Mouse (Mus musculus) kidney, postnatal 14 days (tissue): Measurements from ENCODE around the gene Mylk4.

Source experiments
- DNase-seq: peaks from one replicate; pipeline ENCODE4 v3.0.0; 2022; ENCODE audit warnings: mixed read lengths

The Mylk4 gene

GRCm38 (mm10) chr13:32794619-32795018 is 10.9 kb upstream of the Mylk4 start:
- DNase-seq = peak; percentile 86

GRCm38 (mm10) chr13:32789781-32790180 is 6.0 kb upstream of the Mylk4 start:
- no peak for DNase-seq

- DNase-seq = no peak
Observed at GRCm38 (mm10) chr13:32787584-32787983, 3.8 kb upstream of the Mylk4 start.

GRCm38 (mm10) chr13:32783055-32783454 is 699 bp downstream of the Mylk4 start:
- DNase-seq = no peak

DNA sequence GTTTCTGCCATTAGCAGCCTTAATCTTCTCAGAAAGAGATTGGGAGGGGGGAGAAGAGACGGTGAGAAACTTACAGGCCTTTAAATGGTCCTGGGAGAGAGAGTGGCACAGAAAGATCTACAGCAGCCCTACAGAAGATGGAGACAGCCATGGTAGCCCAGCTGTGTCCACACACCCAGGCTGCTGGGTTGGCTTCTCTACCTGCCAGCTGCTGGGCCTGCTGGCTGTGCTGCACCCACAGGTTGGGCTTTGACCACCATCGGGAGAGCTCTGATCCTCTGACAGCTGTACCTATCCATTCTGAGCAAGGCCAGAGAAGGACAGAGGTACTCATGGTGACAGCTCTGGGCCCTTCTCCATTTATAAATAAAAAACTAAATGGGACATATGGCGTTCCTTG is 4.9 kb downstream of the Mylk4 start:
- no peak for DNase-seq

GRCm38 (mm10) chr13:32776350-32776749 is 7.4 kb downstream of the Mylk4 start:
- DNase-seq = no peak

- DNase-seq = peak; percentile 35
Observed at GRCm38 (mm10) chr13:32775889-32776288, 7.9 kb downstream of the Mylk4 start.

- DNase-seq = peak; percentile 25
Observed at GRCm38 (mm10) chr13:32769960-32770359, 13.8 kb downstream of the Mylk4 start.

- DNase-seq = peak; percentile 55
Observed at GRCm38 (mm10) chr13:32768104-32768503, 15.7 kb downstream of the Mylk4 start.

DNA sequence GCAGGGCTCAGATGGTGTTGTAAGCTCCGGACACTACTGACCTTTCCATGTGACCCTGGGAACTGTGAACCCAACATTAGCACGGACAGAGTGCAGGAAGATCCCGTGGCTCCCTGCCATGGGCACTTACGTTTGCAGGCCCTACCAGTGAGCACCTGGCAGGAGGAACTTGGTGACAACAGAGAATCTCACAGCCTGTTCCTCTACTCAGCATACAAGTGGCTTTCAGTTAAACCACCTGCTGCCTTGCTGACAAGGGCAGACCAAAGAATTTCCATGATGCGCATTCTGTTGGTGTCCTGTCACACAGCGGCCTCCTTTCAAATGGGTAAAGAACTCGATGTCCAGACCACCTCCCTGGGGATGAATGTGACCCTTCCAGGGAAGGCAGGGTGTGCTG is 19.3 kb downstream of the Mylk4 start:
- DNase-seq = no peak

GRCm38 (mm10) chr13:32763141-32763540 is 20.6 kb downstream of the Mylk4 start:
- DNase-seq = no peak

GRCm38 (mm10) chr13:32760795-32761194 is 23.0 kb downstream of the Mylk4 start:
- no peak for DNase-seq

DNA sequence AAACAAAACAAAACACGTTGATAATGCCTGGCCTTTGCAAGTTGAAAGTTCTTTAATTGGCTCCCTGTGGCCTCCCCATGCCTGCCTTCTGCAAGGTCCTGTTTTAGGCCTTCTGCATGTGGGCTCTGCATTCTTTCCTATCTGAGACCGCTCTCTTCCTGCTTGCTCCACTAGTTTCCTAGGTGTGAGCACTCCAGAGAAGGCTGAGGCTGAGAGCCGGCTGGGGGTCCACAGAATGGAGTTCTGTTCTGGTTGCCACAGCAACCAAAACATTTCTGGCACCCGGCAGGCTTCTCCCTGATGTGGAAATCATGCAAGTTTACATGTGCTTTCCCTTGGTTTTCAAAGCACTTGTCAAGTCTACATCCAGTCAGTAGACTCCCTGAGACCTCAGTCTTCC is 24.7 kb downstream of the Mylk4 start:
- no peak for DNase-seq

DNA sequence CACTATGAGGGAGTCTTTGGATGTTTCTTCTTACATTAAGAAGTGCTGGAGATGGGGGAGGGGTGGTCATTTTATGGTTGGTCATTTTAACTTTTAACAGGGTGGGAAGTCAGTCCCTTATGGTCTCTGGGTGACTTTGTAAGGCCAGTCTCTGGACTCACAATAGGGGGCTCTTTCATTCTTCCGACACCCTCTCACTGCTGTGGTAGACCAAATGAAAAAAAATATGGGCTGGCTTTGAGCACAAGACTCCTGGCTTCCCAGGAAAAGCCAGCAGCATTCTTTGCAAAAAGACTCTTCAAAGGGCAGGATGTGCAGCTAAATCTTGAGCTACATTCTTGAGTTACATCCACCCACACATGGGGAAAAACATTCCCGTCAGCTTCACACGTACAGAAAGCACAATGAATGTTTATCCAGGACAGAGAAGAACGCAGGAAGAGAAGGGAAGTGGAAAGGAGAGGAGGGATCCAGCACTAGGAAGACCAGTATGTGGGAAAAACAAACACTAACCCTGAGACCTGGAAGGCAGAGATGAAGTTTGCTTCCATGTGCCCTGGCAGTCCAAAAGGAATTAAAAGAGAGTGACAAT is 31.6 kb downstream of the Mylk4 start:
- peak; percentile 14 for DNase-seq

GRCm38 (mm10) chr13:32750507-32750906 is 33.2 kb downstream of the Mylk4 start:
- no peak for DNase-seq

DNA sequence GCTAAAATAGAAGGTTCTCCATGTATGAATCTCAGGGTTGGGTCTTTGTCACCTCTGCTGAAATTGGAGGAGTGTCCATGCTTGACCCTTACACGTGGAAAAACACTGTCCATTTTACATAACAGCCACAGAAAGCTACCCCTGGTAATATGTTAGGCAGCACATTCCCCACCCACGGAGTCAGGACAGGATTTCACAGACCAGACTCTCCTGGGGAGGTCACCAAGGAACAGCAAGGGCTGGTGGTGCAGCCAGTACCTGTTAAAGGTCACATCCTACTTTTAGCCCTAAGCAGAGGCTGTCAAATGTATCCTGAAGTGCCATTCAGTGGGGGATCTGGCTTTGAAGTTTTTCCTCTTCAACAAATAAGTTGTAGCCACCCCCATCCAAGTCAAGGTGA is 35.3 kb downstream of the Mylk4 start:
- no peak for DNase-seq

GRCm38 (mm10) chr13:32741161-32741560 is 42.6 kb downstream of the Mylk4 start:
- DNase-seq = no peak

- DNase-seq = no peak
Observed at GRCm38 (mm10) chr13:32731283-32731682, 52.5 kb downstream of the Mylk4 start.

- no peak for DNase-seq
Observed at GRCm38 (mm10) chr13:32724606-32725005, 59.1 kb downstream of the Mylk4 start.

GRCm38 (mm10) chr13:32721717-32722116 is 62.0 kb downstream of the Mylk4 start:
- no peak for DNase-seq

GRCm38 (mm10) chr13:32719284-32719683 is 64.5 kb downstream of the Mylk4 start:
- DNase-seq = peak; percentile 33

DNA sequence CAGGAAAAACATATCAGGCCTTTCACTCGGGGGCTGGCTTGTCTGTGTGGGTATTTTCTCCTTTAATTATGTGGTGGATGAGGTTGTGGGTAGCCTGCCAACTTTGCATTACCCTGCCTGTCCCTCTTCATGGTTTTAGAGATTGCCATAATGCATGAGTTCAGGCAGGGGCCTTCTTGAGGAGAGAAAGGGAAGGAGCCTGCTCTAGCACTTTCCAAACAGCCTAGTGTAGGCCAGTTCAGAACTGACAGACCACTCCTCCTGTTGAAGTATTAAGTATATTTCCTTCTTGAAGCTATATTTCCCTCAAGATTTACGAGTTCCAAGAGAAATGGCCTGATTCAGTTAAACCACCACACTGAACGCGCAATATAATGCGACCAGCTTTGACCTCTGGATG is 66.0 kb downstream of the Mylk4 start:
- DNase-seq = no peak

GRCm38 (mm10) chr13:32712568-32712967 is 71.2 kb downstream of the Mylk4 start:
- DNase-seq = no peak

GRCm38 (mm10) chr13:32707894-32708293 is 75.9 kb downstream of the Mylk4 start:
- no peak for DNase-seq

- no peak for DNase-seq
Observed at GRCm38 (mm10) chr13:32706651-32707288, 77.0 kb downstream of the Mylk4 start.
